Mouse (Mus musculus) hindbrain, postnatal 0 days (tissue): ENCODE data around the gene Plxdc2. TPM values are rescaled to one million over a fixed set of nuclear protein-coding genes. Genes with fewer than 3 reads are reported as not detected.
A peak's percentile ranks its signal among the peaks of the same experiment; 100 is the strongest.

Experiments
- ATAC-seq: fragments of 200-750 bp; cut with Nextera tagmentation; 2 replicates; pipeline ENCODE4 v1.8.0; 2017; ENCODE audit warnings: mild to moderate bottlenecking, moderate TSS enrichment, moderate library complexity
- DNase-seq: peaks from one replicate; pipeline ENCODE4 v3.0.0-alpha.2; 2015; ENCODE audit warnings: low spot score
- H3K27ac ChIP-seq: fragments of 300-500 bp; sonication (generic); 2 replicates; pipeline ENCODE4 v1.5.1; 2014; ENCODE audit warnings: mild to moderate bottlenecking
- H3K27me3 ChIP-seq: fragments of 300-500 bp; sonication (generic); 2 replicates; pipeline ENCODE4 v1.6.1; 2014; ENCODE audit warnings: low read length, mixed read lengths; ENCODE audit not compliant: insufficient read depth
- H3K36me3 ChIP-seq: fragments of 300-500 bp; sonication (generic); 2 replicates; pipeline ENCODE4 v1.6.1; 2014; ENCODE audit warnings: low read length, mixed read lengths; ENCODE audit not compliant: insufficient read depth
- H3K4me1 ChIP-seq: fragments of 300-500 bp; sonication (generic); 2 replicates; pipeline ENCODE4 v1.6.1; 2014; ENCODE audit warnings: antibody characterized with exemption, low read length, mixed read lengths; ENCODE audit not compliant: insufficient read depth
- H3K4me2 ChIP-seq: fragments of 300-500 bp; sonication (generic); 2 replicates; pipeline ENCODE4 v1.6.1; 2014; ENCODE audit warnings: low read depth, mild to moderate bottlenecking, low read length, moderate library complexity, mixed read lengths
- H3K4me3 ChIP-seq: fragments of 300-500 bp; sonication (generic); 2 replicates; pipeline ENCODE4 v1.5.1; 2014; ENCODE audit warnings: low read length
- H3K9ac ChIP-seq: fragments of 300-500 bp; sonication (generic); replicated peaks from 2 replicates; pipeline ENCODE4 v1.6.1; 2014; ENCODE audit warnings: mild to moderate bottlenecking, low read length, moderate library complexity, mixed read lengths
- H3K9me3 ChIP-seq: fragments of 300-500 bp; sonication (generic); 2 replicates; pipeline ENCODE4 v1.6.1; 2016; ENCODE audit warnings: low read length, mixed read lengths
- CTCF ChIP-seq: IDR thresholded peaks from 2 replicates; pipeline ENCODE4 v1.5.1; 2016; ENCODE audit warnings: antibody characterized with exemption, control low read depth, low read depth
- WGBS: fragments of 180-500 bp; shearing (Covaris S2); extraction: QIAGEN DNeasy Blood & Tissue Kit; methylation state at CpG from one replicate; pipeline ENCODE4 v1.1.7; 2014; 5-methylcytosine and 5-hydroxymethylcytosine counted together
- polyA plus RNA-seq: library from polyadenylated mRNA; unstranded; fragments of >200 nt; fragmentation: Nextera tagmentation; extraction: Ambion mirVana; gene quantifications from 2 replicates; pipeline ENCODE4 v1.2.1, GENCODE M21; 2015
- total RNA-seq: library from RNA; depleted of rRNA; stranded (reverse); fragments of >200 nt; gene quantifications from 2 replicates; pipeline ENCODE4 v1.2.3, GENCODE M21; 2014

The Plxdc2 gene
- total and polyA plus RNA-seq, 2 experiments from 2014 or later: 29.0 to 33.2 TPM

DNA sequence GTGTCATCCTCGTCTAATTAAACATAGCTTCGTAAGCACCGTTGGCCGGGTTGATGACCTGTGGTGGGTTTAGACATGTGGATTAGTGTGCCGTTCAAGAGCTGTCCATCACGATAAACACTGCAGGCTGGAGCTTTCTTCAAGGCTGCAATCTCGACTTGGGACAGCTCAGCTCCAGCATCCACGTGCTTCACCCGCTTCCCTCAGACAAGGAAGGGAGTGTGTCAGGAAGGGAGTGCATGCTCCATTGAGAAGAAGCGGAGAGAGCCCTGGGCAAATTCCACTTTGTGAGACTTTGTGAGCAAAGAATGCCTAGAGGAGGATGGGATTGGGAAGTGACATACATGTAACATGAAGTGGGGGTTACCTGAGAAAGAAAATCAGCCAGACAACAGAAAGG, 42.8 kb downstream of the Plxdc2 start:
- ATAC-seq (no peak), DNase-seq (no peak)
- Histone ChIP-seq H3K9ac (no peak overlapping the region), H3K9me3 (no peaks in the 10 kb centered on the region), H3K27me3 (no peaks in the 10 kb centered on the region), H3K27ac (no peak overlapping the region), H3K4me2 (no peak overlapping the region), H3K36me3 (no peaks in the 10 kb centered on the region), H3K4me3 (no peak overlapping the region), H3K4me1 (no peaks in the 10 kb centered on the region)
- no peak for TF ChIP-seq CTCF
- 75% methylated on average over 10 of the region's 10 CpGs for WGBS

- Histone ChIP-seq H3K4me2 (no peak overlapping the region), H3K4me1 (no peaks in the 10 kb centered on the region), H3K9ac (no peak overlapping the region), H3K9me3 (no peaks in the 10 kb centered on the region), H3K27me3 (no peaks in the 10 kb centered on the region), H3K27ac (no peak overlapping the region), H3K36me3 (no peaks in the 10 kb centered on the region), H3K4me3 (no peak overlapping the region)
- DNase-seq: no peak
- no peak for ATAC-seq
- WGBS: 69% methylated on average over 2 of the region's 2 CpGs
- TF ChIP-seq CTCF: no peak
These were observed 50.4 kb downstream of the Plxdc2 start for GRCm38 (mm10) chr2:16406508-16406907.

- WGBS: 48% methylated on average over 3 of the region's 3 CpGs
- no peak overlapping the region for H3K4me3 ChIP-seq
- no peak overlapping the region for H3K9ac ChIP-seq
- ATAC-seq (no peak), DNase-seq (no peak)
- no peak overlapping the region for H3K27ac ChIP-seq
- H3K36me3 ChIP-seq: no peaks in the 10 kb centered on the region
- no peaks in the 10 kb centered on the region for H3K9me3 ChIP-seq
- no peaks in the 10 kb centered on the region for H3K4me1 ChIP-seq
- no peak overlapping the region for H3K4me2 ChIP-seq
- H3K27me3 ChIP-seq: no peaks in the 10 kb centered on the region
- no peak for TF ChIP-seq CTCF
These were observed 58.4 kb downstream of the Plxdc2 start for GRCm38 (mm10) chr2:16414340-16414976.

DNA sequence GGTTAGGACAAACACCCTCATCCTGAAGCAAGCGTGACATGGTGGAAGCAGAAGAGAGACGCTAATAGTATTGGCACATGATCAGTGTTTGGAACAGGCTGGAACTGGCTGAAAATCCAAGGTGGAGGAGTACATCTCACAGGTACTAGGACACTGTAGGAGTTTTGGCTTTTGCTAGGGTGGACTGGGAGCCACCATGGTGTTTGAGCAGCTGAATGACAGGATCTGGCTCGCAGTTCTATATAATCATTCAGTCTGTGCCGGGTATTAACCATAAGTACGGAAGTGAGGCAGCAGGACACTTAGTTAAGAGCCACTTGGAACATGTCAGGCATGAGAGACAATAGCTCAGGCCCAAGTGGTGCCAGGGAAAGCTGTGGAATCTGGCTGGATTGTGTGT, 82.9 kb downstream of the Plxdc2 start:
- H3K9ac ChIP-seq: no peak overlapping the region
- H3K4me1 ChIP-seq: no peaks in the 10 kb centered on the region
- ATAC-seq (peak; percentile 83), DNase-seq (peak; percentile 49)
- no peak for TF ChIP-seq CTCF
- H3K27me3 ChIP-seq: no peaks in the 10 kb centered on the region
- H3K4me3 ChIP-seq: no peak overlapping the region
- no peak overlapping the region for H3K27ac ChIP-seq
- no peak overlapping the region for H3K4me2 ChIP-seq
- no peaks in the 10 kb centered on the region for H3K9me3 ChIP-seq
- H3K36me3 ChIP-seq: no peaks in the 10 kb centered on the region
- WGBS: 60% methylated on average over 5 of the region's 5 CpGs

DNA sequence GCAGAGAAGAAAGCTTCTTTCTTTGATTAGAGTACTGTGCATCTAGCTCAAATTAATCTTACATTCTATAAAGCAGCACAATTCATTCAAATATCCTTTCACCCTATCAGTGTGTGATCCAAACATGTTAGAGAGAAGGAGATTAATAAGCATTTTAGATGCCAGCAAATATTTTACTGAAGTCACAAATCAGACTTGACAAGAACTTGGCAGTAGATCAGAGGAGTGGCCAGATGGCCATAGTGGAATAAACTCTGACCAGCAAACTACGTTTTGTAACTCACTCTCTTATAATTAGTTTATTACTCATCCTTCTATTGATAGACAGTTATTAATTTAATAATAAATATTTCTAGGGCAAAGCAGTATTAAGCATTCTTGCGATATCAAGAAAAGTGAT, 86.5 kb downstream of the Plxdc2 start:
- ATAC-seq (peak; percentile 58; the same call in 1 of the 2 replicates), DNase-seq (peak; percentile 70)
- WGBS: 62% methylated on average over 2 of the region's 2 CpGs
- H3K27me3 ChIP-seq: no peaks in the 10 kb centered on the region
- H3K4me3 ChIP-seq: no peak overlapping the region
- H3K9ac ChIP-seq: no peak overlapping the region
- H3K4me2 ChIP-seq: no peak overlapping the region
- TF ChIP-seq CTCF: no peak
- no peaks in the 10 kb centered on the region for H3K9me3 ChIP-seq
- H3K27ac ChIP-seq: no peak overlapping the region
- H3K4me1 ChIP-seq: no peaks in the 10 kb centered on the region
- no peaks in the 10 kb centered on the region for H3K36me3 ChIP-seq

- ATAC-seq (no peak), DNase-seq (no peak)
- Histone ChIP-seq H3K27me3 (no peaks in the 10 kb centered on the region), H3K4me1 (no peaks in the 10 kb centered on the region), H3K9me3 (no peaks in the 10 kb centered on the region), H3K27ac (no peak overlapping the region), H3K4me2 (no peak overlapping the region), H3K4me3 (no peak overlapping the region), H3K36me3 (no peaks in the 10 kb centered on the region), H3K9ac (no peak overlapping the region)
- no peak for TF ChIP-seq CTCF
- 84% methylated on average over 4 of the region's 4 CpGs for WGBS
These were observed 91.8 kb downstream of the Plxdc2 start for GRCm38 (mm10) chr2:16447936-16448335.

GRCm38 (mm10) chr2:16450838-16451665, 94.9 kb downstream of the Plxdc2 start:
- WGBS: 37% methylated on average over 7 of the region's 7 CpGs
- DNase-seq (peak; percentile 39), ATAC-seq (peak; percentile 62)
- TF ChIP-seq CTCF: no peak
- no peaks in the 10 kb centered on the region for H3K27me3 ChIP-seq
- no peaks in the 10 kb centered on the region for H3K36me3 ChIP-seq
- H3K4me1 ChIP-seq: no peaks in the 10 kb centered on the region
- H3K4me2 ChIP-seq: no peak overlapping the region
- no peak overlapping the region for H3K27ac ChIP-seq
- no peak overlapping the region for H3K9ac ChIP-seq
- H3K4me3 ChIP-seq: no peak overlapping the region
- H3K9me3 ChIP-seq: no peaks in the 10 kb centered on the region
